Mouse (Mus musculus) midbrain, embryonic 11.5 days (tissue): ENCODE results near the gene Sik1. TPM values are rescaled to one million over a fixed set of nuclear protein-coding genes. Genes with fewer than 3 reads are reported as not detected.

Experiments
- ATAC-seq: fragments of 200-750 bp; cut with Nextera tagmentation; 2 replicates; pipeline ENCODE4 v1.8.0; 2017; ENCODE audit warnings: moderate TSS enrichment, moderate library complexity; ENCODE audit not compliant: low FRiP score
- DNase-seq: peaks from one replicate; pipeline ENCODE4 v3.0.0; 2015; ENCODE audit warnings: low spot score; ENCODE audit errors: missing footprints
- H3K27ac ChIP-seq: fragments of 300-500 bp; sonication (generic); 2 replicates; pipeline ENCODE4 v1.5.1; 2014; ENCODE audit warnings: low read depth, low read length
- H3K27me3 ChIP-seq: fragments of 300-500 bp; sonication (generic); 2 replicates; pipeline ENCODE4 v1.6.1; 2014; ENCODE audit warnings: mild to moderate bottlenecking, low read length, moderate library complexity, mixed read lengths; ENCODE audit not compliant: control insufficient read depth, insufficient read depth
- H3K36me3 ChIP-seq: fragments of 300-500 bp; sonication (generic); 2 replicates; pipeline ENCODE4 v1.6.1; 2014; ENCODE audit warnings: mild to moderate bottlenecking, low read length, moderate library complexity, mixed read lengths; ENCODE audit not compliant: control insufficient read depth, insufficient read depth
- H3K4me1 ChIP-seq: fragments of 300-500 bp; sonication (generic); 2 replicates; pipeline ENCODE4 v1.6.1; 2014; ENCODE audit warnings: low read length; ENCODE audit not compliant: control insufficient read depth, insufficient read depth
- H3K4me2 ChIP-seq: fragments of 300-500 bp; sonication (generic); 2 replicates; pipeline ENCODE4 v1.6.1; 2014; ENCODE audit warnings: mild to moderate bottlenecking, moderate library complexity
- H3K4me3 ChIP-seq: fragments of 300-500 bp; sonication (generic); 2 replicates; pipeline ENCODE4 v1.5.1; 2014; ENCODE audit warnings: low read depth, low read length
- H3K9ac ChIP-seq: fragments of 300-500 bp; sonication (generic); 2 replicates; pipeline ENCODE4 v1.6.1; 2014; ENCODE audit warnings: low read length
- H3K9me3 ChIP-seq: fragments of 300-500 bp; sonication (generic); 2 replicates; pipeline ENCODE4 v1.6.1; 2016; ENCODE audit warnings: low read length; ENCODE audit not compliant: control insufficient read depth
- WGBS: fragments of 180-500 bp; shearing (Covaris S2); extraction: QIAGEN DNeasy Blood & Tissue Kit; methylation state at CpG from one replicate; pipeline ENCODE4 v1.1.7; 2014; 5-methylcytosine and 5-hydroxymethylcytosine counted together
- polyA plus RNA-seq: library from polyadenylated mRNA; unstranded; fragments of >200 nt; fragmentation: Nextera tagmentation; extraction: Ambion mirVana; gene quantifications from 2 replicates; pipeline ENCODE4 v1.2.1, GENCODE M21; 2014

Gene Sik1
- polyA plus RNA-seq, 1 experiment from 2014 or later: 14.0 TPM

DNA sequence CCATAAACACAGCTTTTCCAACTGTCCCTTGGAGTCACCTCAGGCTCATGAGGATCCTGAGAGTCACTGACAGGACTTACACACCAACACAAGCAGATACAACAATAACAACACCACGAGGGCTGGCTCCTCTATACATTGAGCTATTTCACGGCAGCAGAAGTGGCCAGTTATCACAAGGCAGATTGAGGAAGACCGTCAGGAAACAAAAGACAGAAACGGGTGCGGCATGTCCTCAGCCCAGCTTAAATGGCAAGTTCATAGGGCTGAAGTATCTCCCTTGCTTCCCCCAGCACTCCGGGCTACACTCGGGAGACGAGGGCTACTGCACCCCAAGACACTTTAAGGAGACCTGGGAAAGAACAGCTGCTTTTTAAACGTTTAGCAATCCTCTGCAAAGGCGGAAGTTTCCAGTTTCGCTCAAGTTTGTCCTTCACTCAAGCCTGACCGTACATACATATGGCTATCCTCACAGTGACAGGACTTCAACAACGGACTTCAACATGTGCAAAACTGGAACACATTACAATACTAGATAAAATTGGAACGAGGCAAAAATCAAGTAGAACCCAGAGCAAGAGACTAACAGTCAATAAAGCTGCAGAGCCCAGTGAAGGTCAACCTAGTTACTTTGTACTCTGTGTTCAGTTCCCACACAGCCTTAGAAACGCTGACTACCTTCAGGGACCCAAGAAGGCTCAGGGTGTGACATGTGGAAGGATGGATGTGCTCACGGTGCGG lies 2.0 kb downstream of the Sik1 start:
- 79% methylated on average over 17 of the region's 17 CpGs for WGBS
- DNase-seq (no peak), ATAC-seq (no peak)
- Histone ChIP-seq H3K4me2 (peak overlapping the region; percentile 7; the same call in 1 of the 2 replicates), H3K36me3 (peaks cover 15% of the 10 kb centered on the region; the same call in 1 of the 2 replicates), H3K27ac (no peak overlapping the region), H3K9me3 (no peaks in the 10 kb centered on the region), H3K4me1 (peaks cover 11% of the 10 kb centered on the region), H3K27me3 (no peaks in the 10 kb centered on the region), H3K9ac (peak overlapping the region; percentile 9; the same call in 1 of the 2 replicates), H3K4me3 (no peak overlapping the region)

DNA sequence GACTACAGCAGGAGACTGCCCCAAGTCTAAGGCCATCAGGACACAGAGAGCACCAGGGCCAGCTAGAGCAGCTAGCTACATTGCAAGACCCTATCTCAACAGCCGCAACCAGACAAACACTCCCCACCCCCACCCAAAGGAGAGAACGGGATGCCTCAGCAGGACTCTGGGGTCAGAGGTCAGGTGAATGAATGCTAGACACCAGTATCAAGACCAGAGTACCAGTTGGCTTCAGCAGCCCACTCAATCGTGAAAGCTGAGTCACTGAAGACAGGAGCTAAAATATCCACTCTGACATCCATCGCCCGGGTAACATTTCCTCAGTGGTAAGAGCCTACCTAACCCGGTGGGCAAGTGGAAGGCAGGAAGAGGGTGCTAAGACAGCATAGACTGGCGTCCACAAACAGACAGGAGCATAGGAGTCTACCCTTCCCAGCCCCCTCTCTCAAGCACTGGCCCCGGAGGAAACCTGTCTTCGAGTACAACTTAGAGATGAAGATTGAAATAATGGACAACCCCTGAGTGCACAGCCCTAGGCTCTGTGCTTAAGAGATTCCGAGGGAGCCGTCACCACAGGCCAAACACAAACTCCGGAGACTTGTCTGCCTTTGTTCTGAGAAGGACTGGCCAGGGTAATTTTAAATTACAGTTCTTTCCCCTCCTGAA lies 2.7 kb downstream of the Sik1 start:
- Histone ChIP-seq H3K36me3 (peaks cover 18% of the 10 kb centered on the region; the same call in 1 of the 2 replicates), H3K27ac (no peak overlapping the region), H3K9ac (no peak overlapping the region), H3K4me3 (no peak overlapping the region), H3K4me1 (peaks cover 11% of the 10 kb centered on the region), H3K9me3 (no peaks in the 10 kb centered on the region), H3K27me3 (no peaks in the 10 kb centered on the region), H3K4me2 (no peak overlapping the region)
- no peak for DNase-seq
- 68% methylated on average over 12 of the region's 12 CpGs for WGBS
- no peak for ATAC-seq

DNA sequence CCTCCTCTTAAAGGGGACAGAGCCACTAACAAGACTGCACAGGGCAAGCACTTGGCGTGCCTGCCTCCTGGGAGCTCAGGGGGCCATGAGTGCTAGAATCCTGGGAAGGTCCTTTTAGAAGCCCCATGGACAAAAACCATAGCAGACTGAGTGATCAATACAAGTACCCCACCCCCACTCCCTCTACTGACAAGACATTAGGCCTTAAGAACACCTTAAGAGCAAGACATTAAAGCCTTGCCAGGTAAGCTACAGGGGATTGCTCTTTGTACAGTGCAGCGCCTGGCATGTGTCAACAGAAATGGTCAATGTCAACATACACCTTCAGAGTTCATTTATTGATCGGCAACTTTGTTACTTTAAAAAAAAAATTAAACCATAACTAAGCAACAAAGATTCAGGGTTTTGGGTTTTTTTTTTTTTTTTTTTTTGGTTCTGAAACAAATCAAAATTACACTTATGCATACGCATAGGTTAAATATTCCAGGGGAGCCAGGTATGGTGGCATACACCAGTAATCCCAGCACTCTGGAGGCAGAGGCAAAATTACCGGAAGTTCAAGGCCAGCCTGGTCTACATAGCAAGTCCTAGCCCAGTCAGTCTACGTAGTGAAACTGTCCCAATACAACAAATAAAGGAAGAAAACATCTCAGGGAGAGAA lies 3.7 kb downstream of the Sik1 start:
- 88% methylated on average over 6 of the region's 6 CpGs for WGBS
- peaks cover 9% of the 10 kb centered on the region for H3K4me1 ChIP-seq

DNA sequence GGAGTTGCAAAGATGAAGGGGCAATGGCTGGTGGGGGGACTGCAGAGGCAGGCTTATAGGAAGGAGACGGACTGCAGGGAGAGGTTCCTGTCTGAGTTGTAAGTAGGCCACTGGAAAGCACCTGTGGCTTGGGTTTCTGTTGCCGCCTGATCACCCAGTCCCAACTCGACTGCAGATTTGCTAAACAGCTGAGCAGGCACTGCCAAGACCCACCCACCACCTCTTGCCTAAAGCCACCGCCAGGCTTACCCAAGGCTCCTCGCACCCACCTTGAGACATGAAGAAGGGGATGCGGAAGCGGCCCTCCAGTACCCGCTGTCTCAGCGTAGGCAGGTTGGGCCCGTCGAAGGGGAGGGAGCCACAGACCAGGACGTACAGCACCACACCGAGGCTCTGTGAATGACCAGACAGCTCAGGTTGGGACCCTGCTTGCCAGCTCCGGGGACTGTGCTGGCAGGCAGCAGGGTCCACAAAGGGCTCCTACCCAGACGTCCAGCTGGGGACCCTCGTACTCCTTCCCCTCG lies 5.1 kb downstream of the Sik1 start:
- no peaks in the 10 kb centered on the region for H3K9me3 ChIP-seq
- no peak overlapping the region for H3K4me3 ChIP-seq
- ATAC-seq: no peak
- H3K9ac ChIP-seq: no peak overlapping the region
- 90% methylated on average over 17 of the region's 17 CpGs for WGBS
- H3K27me3 ChIP-seq: no peaks in the 10 kb centered on the region
- no peak overlapping the region for H3K27ac ChIP-seq
- peaks cover 29% of the 10 kb centered on the region; the same call in 1 of the 2 replicates for H3K36me3 ChIP-seq
- H3K4me2 ChIP-seq: no peak overlapping the region
- no peak for DNase-seq
- H3K4me1 ChIP-seq: peaks cover 4% of the 10 kb centered on the region

More for the DNA sequence above, 3.7 kb downstream of the Sik1 start:
- H3K36me3 ChIP-seq: peaks cover 21% of the 10 kb centered on the region; the same call in 1 of the 2 replicates
- no peak overlapping the region for H3K27ac ChIP-seq
- H3K27me3 ChIP-seq: no peaks in the 10 kb centered on the region
- ATAC-seq: no peak
- no peak overlapping the region for H3K4me2 ChIP-seq
- H3K9me3 ChIP-seq: no peaks in the 10 kb centered on the region
- DNase-seq: no peak
- no peak overlapping the region for H3K4me3 ChIP-seq
- no peak overlapping the region for H3K9ac ChIP-seq

DNA sequence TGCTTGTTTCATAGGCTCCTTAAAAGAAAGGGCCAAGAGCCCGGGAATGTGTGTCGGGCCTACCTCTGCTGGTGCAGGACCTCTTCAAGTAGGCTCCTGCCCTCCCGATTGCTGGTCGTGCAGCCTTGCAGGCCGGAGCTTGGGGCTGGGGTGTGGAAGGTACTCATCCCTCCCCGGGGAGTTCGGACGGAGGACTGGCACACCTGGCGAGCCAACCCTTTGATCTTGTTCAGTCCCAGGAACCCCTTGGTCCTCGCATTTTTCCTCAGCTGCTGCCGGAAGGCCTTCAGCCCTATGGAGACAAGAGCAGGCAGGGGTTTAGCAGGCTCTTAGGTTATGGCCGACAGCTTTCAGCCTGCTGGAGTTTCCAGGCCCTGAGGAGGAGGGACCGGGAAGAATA lies 8.6 kb downstream of the Sik1 start:
- Histone ChIP-seq H3K9ac (no peak overlapping the region), H3K9me3 (no peaks in the 10 kb centered on the region), H3K36me3 (peaks cover 29% of the 10 kb centered on the region), H3K4me2 (no peak overlapping the region), H3K27me3 (no peaks in the 10 kb centered on the region), H3K4me3 (no peak overlapping the region), H3K27ac (no peak overlapping the region), H3K4me1 (no peaks in the 10 kb centered on the region)
- ATAC-seq (no peak), DNase-seq (no peak)
- WGBS: 93% methylated on average over 13 of the region's 13 CpGs

DNA sequence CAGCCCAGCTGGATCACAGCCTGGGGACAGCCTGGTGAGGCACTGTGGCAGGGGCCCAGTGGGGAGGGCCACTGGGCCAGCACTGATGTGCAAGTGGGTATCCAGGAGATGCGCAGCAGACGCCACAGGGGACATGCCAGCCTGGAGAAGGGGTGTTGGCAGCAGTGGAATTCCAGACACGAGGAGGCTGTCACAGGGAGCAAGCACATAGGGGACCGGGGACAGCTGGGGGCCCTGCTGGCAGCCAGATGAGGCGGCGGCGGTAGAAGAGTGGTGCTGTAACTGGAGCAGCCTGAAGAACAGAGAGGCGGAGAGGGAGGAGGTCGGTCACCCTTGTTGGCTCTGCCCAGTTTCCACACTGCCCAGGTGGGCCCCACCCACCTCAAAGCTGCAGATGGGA lies 9.3 kb downstream of the Sik1 start:
- Histone ChIP-seq H3K4me2 (no peak overlapping the region), H3K27me3 (no peaks in the 10 kb centered on the region), H3K36me3 (peaks cover 29% of the 10 kb centered on the region), H3K27ac (no peak overlapping the region), H3K4me3 (no peak overlapping the region), H3K9me3 (no peaks in the 10 kb centered on the region), H3K4me1 (no peaks in the 10 kb centered on the region), H3K9ac (no peak overlapping the region)
- no peak for DNase-seq
- WGBS: 91% methylated on average over 9 of the region's 9 CpGs
- no peak for ATAC-seq

DNA sequence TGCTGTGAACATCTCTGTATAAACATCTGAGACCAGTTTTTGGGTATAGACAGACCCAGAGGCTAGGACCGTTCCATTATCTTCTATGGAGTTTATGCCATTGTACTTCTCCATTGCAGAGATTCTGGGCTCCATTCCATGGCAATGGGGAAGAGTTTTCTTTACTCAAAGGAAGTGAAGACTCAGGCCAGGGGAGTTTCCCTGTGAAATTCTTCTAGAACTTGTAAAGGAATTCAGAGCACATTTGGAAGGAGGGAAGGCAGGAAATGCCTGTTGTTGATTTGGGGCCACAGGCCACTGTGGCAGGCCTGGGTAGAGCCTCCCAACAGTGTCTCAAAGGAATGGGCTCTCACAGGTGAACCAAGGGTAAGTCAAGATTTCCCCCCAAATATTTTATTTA lies 11.7 kb downstream of the Sik1 start:
- Histone ChIP-seq H3K27ac (no peak overlapping the region), H3K4me3 (no peak overlapping the region), H3K9ac (no peak overlapping the region), H3K27me3 (no peaks in the 10 kb centered on the region), H3K9me3 (no peaks in the 10 kb centered on the region), H3K36me3 (peaks cover 17% of the 10 kb centered on the region), H3K4me2 (no peak overlapping the region), H3K4me1 (no peaks in the 10 kb centered on the region)
- DNase-seq (no peak), ATAC-seq (no peak)
- 85% methylated on average over 1 of the region's 1 CpGs for WGBS

DNA sequence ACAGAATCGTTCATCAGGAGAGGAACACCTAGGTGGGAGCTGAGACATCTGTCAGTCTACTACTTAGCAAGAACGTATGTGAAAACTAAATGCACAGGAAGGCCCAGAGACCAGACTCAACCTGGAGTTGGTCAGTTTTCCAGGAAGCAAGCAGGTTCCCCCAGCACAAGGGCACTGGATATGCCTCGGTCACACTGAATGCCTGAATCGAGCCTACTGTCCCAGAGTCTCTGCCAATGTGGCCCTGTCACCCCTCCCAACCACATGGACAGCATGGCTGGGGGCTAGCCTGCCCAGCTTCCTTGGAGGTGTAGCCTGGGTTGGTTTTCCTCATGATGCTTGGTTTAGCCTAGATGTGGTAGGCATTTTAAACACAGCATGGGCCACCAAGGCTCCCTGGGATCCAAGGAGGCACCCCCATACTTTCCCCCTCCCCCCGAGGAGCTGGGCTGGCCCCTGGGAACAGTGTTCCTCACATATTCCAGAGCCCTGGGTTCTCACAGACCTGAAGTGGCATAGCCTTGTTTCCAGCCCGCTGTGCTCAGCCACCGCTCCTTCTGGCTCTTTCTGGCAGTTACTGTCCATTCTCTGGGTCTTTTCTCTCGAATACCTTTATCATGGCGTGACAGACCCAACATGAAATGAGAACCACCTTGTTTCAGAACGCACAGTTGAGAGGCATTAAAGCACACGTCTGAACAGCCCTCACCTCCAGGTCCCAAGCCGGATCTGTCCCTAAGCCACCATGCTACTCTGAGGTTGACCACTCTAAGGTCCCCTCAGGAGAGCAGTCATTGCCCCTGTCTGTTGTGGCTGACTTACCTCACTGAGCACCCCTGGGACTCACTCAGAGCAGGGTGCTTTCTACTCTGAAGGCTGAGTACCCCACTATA lies 12.4 kb downstream of the Sik1 start:
- no peak overlapping the region for H3K4me3 ChIP-seq
- ATAC-seq: no peak
- H3K4me2 ChIP-seq: no peak overlapping the region
- DNase-seq: no peak
- no peaks in the 10 kb centered on the region for H3K27me3 ChIP-seq
- H3K9ac ChIP-seq: no peak overlapping the region
- no peaks in the 10 kb centered on the region for H3K9me3 ChIP-seq
- H3K4me1 ChIP-seq: no peaks in the 10 kb centered on the region
- no peak overlapping the region for H3K27ac ChIP-seq
- 90% methylated on average over 12 of the region's 12 CpGs for WGBS
- H3K36me3 ChIP-seq: peaks cover 11% of the 10 kb centered on the region
